Mouse (Mus musculus): ENCODE data around the gene Taf6. TPM values are rescaled to one million over a fixed set of nuclear protein-coding genes. Genes with fewer than 3 reads are reported as not detected.
A peak's percentile ranks its signal among the peaks of the same experiment; 100 is the strongest.

Gene Taf6
- polyA plus RNA-seq, 1 experiment from 2014 or later, result 155 TPM

- 95% methylated on average over 1 of the region's 1 CpGs for WGBS
Observed at GRCm38 (mm10) chr5:138207253-138207652, 20.0 kb upstream of the Taf6 start.

GRCm38 (mm10) chr5:138202086-138202485, 14.8 kb upstream of the Taf6 start:
- no peaks in the 10 kb centered on the region for H3K27me3 ChIP-seq (ENCODE audit: poor library complexity, severe bottlenecking)
- H3K27ac ChIP-seq, result no peak overlapping the region
- H3K36me3 ChIP-seq (replicated peaks), result no peaks in the 10 kb centered on the region
- H3K4me3 ChIP-seq, result no peak overlapping the region
- H3K4me1 ChIP-seq, result no peaks in the 10 kb centered on the region
- H3K9me3 ChIP-seq, result peaks cover 14% of the 10 kb centered on the region; the same call in 1 of the 2 replicates
- no peak for DNase-seq (ENCODE audit: extremely low spot score, low spot score)
- WGBS, result 81% methylated on average over 3 of the region's 3 CpGs

More at GRCm38 (mm10) chr5:138207253-138207652, 20.0 kb upstream of the Taf6 start:
- no peak for DNase-seq (ENCODE audit: extremely low spot score, low spot score)
- Histone ChIP-seq H3K4me1 (no peaks in the 10 kb centered on the region), H3K4me3 (no peak overlapping the region), H3K27ac (no peak overlapping the region), H3K9me3 (peaks cover 20% of the 10 kb centered on the region; the same call in 1 of the 2 replicates), H3K36me3 (replicated peaks) (no peaks in the 10 kb centered on the region), H3K27me3 (ENCODE audit: poor library complexity, severe bottlenecking) (no peaks in the 10 kb centered on the region)

- whole genome bisulfite sequencing, result 28% methylated on average over 1 of the region's 1 CpGs
- H3K9me3 ChIP-seq, result peaks cover 7% of the 10 kb centered on the region; the same call in 1 of the 2 replicates
- H3K36me3 ChIP-seq (replicated peaks), result no peaks in the 10 kb centered on the region
- H3K4me3 ChIP-seq, result no peak overlapping the region
- H3K27me3 ChIP-seq (ENCODE audit: poor library complexity, severe bottlenecking), result no peaks in the 10 kb centered on the region
- no peak overlapping the region for H3K27ac ChIP-seq
- peaks cover 10% of the 10 kb centered on the region for H3K4me1 ChIP-seq
- DNase-seq (ENCODE audit: extremely low spot score, low spot score), result no peak
Observed at GRCm38 (mm10) chr5:138199576-138199975, 12.3 kb upstream of the Taf6 start.

GRCm38 (mm10) chr5:138195463-138195862, 8.2 kb upstream of the Taf6 start:
- 88% methylated on average over 7 of the region's 7 CpGs for WGBS

DNA sequence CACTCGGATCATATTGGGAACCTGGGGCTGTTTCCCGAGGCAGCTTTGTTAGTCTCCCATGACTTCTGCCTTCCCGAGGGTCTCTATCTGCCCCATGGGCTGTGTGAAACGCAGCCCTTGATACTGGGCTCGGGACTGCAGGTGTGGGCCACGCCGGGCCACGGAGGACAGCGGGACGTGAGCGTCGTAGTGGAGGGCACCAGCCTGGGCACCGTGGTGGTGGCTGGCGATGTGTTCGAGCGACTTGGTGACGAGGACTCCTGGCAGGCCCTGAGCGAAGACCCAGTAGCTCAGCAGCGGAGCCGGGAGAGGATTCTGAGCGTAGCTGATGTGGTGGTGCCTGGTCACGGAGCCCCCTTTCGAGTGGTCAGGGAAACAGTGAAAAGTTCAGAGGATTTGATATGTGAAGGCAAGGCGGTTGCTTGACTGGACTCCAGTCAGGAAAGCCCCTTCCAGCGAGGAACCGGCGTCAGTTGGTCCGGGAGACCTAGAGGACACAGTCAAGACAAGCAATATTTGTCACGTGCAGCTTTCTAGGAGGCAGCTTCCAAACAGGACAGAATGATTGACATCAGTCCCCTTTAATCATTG, 7.6 kb upstream of the Taf6 start:
- peaks cover 22% of the 10 kb centered on the region for H3K4me1 ChIP-seq
- DNase-seq (ENCODE audit: extremely low spot score, low spot score), result peak; percentile 63
- peak overlapping the region; percentile 95 for H3K27ac ChIP-seq
- peaks cover 38% of the 10 kb centered on the region for H3K36me3 ChIP-seq (replicated peaks)
- H3K4me3 ChIP-seq, result peak overlapping the region; percentile 82
- H3K9me3 ChIP-seq, result no peaks in the 10 kb centered on the region
- H3K27me3 ChIP-seq (ENCODE audit: poor library complexity, severe bottlenecking), result no peaks in the 10 kb centered on the region
- 4% methylated on average over 29 of the region's 29 CpGs for WGBS

More at GRCm38 (mm10) chr5:138195463-138195862, 8.2 kb upstream of the Taf6 start:
- Histone ChIP-seq H3K9me3 (no peaks in the 10 kb centered on the region), H3K27ac (peak overlapping the region; percentile 95; the same call in 1 of the 2 replicates), H3K4me1 (peaks cover 22% of the 10 kb centered on the region), H3K4me3 (peak overlapping the region; percentile 82; the same call in 1 of the 2 replicates), H3K36me3 (replicated peaks) (peaks cover 32% of the 10 kb centered on the region), H3K27me3 (ENCODE audit: poor library complexity, severe bottlenecking) (no peaks in the 10 kb centered on the region)
- DNase-seq (ENCODE audit: extremely low spot score, low spot score), result no peak

DNA sequence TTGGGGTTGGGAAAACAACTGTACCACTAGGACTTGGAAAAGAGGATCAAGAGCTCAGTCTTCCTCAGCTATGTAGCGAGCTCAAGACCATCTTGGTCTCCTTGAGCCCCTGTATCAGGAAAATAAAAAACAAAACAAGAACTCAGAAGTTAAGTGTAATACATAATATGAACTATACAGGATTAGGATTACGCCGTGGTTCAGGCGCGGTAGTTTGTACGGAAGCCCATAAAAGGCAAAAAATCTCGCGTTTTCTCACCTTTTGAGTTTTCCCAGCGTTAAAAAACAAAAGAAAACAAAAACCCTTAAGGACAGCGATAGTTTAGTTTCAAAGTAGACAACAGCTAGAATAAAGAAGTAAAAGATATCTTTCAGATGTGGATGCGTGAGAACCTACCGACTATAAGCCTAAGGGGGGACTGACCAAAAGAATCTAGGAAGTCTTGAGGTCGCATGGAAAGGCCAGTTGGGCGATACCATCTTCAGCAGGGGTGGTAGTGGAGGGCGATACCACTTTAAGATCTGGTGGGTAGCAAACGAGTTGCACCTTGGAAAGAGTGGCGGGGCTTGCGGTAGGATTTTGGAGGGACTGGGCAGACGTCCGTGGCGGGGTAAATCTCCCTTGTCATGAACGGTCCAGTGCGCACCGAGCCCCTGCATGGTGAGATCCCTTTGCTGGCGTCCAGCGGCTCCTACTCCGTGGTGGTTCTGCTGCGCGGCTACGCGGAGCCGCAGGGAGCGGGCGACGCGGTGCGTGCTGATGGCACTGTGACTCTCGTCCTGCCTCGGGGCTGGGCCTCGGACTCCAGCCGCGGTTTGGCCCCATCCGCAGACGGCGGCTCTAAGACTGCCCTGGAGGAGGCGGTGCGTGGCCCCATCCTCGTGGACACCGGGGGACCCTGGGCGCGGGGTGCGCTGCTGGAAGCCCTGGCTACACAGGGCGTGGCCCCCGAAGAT, 6.8 kb upstream of the Taf6 start, which contains the start of gene Mblac1:
Gene Mblac1 (plus strand): TSS at position 544 of the 957 bp plus-strand sequence.
- Histone ChIP-seq H3K27ac (peak within 1 kb of the TSS; percentile 95), H3K9me3 (no peaks in the 10 kb centered on the region), H3K4me3 (peak within 1 kb of the TSS; percentile 82), H3K27me3 (ENCODE audit: poor library complexity, severe bottlenecking) (no peaks in the 10 kb centered on the region), H3K36me3 (replicated peaks) (peaks cover 46% of the 10 kb centered on the region), H3K4me1 (peaks cover 22% of the 10 kb centered on the region)
- peak; percentile 84 for DNase-seq (ENCODE audit: extremely low spot score, low spot score)
- WGBS, result 8% methylated on average over 54 of the region's 54 CpGs

- WGBS, result 1% methylated on average over 10 of the region's 10 CpGs
- Histone ChIP-seq H3K4me3 (peak overlapping the region; percentile 78), H3K4me1 (peaks cover 16% of the 10 kb centered on the region), H3K9me3 (no peaks in the 10 kb centered on the region), H3K27ac (peak overlapping the region; percentile 93), H3K27me3 (ENCODE audit: poor library complexity, severe bottlenecking) (no peaks in the 10 kb centered on the region), H3K36me3 (replicated peaks) (peaks cover 61% of the 10 kb centered on the region)
- peak; percentile 65 for DNase-seq (ENCODE audit: extremely low spot score, low spot score)
Observed at GRCm38 (mm10) chr5:138187661-138188306, 533 bp upstream of the Taf6 start.

DNA sequence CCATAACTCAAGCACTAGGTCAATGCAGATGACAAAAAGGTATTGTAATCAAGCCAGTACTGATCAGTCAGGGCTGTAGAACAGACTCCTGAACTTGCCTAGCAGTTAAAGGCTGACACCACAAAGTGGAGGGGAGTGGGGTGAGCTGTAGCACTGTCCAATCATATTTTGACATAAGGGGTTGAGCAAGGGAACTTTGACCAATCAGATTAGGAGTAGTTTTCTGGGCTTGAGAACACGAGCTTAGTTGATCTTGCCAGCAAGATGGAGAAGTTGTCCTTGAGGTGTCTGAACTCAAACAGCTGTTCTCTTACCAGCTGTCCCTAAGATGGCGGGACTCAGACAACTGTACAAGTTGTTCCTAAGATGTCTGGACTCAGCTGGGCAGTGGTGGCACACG, 14.0 kb downstream of the Taf6 start:
- Histone ChIP-seq H3K27ac (no peak overlapping the region), H3K4me1 (peaks cover 36% of the 10 kb centered on the region), H3K9me3 (no peaks in the 10 kb centered on the region), H3K36me3 (replicated peaks) (peaks cover 74% of the 10 kb centered on the region), H3K27me3 (ENCODE audit: poor library complexity, severe bottlenecking) (no peaks in the 10 kb centered on the region), H3K4me3 (peak overlapping the region; percentile 85; the same call in 1 of the 2 replicates)
- no peak for DNase-seq (ENCODE audit: extremely low spot score, low spot score)
- 88% methylated on average over 3 of the region's 3 CpGs for WGBS

GRCm38 (mm10) chr5:138171695-138172491, 15.4 kb downstream of the Taf6 start, which contains the start of the genes Ap4m1 and Mcm7:
Gene Ap4m1 (plus strand): TSS chr5:138172002.
Gene Mcm7 (minus strand): TSS chr5:138172422.
- no peaks in the 10 kb centered on the region for H3K9me3 ChIP-seq
- H3K4me3 ChIP-seq, result peak within 1 kb of the TSS; percentile 85
- peak within 1 kb of the TSS; percentile 98 for H3K27ac ChIP-seq
- H3K36me3 ChIP-seq (replicated peaks), result peaks cover 74% of the 10 kb centered on the region
- peak; percentile 93 for DNase-seq (ENCODE audit: extremely low spot score, low spot score)
- under 1% methylated on average over 54 of the region's 54 CpGs for WGBS
- peaks cover 36% of the 10 kb centered on the region for H3K4me1 ChIP-seq
- H3K27me3 ChIP-seq (ENCODE audit: poor library complexity, severe bottlenecking), result no peaks in the 10 kb centered on the region

GRCm38 (mm10) chr5:138170936-138171561, 16.2 kb downstream of the Taf6 start:
- WGBS, result under 1% methylated on average over 47 of the region's 47 CpGs
- H3K4me3 ChIP-seq, result peak overlapping the region; percentile 85
- H3K27ac ChIP-seq, result peak overlapping the region; percentile 98
- H3K27me3 ChIP-seq (ENCODE audit: poor library complexity, severe bottlenecking), result no peaks in the 10 kb centered on the region
- no peaks in the 10 kb centered on the region for H3K9me3 ChIP-seq
- peak; percentile 97 for DNase-seq (ENCODE audit: extremely low spot score, low spot score)
- peaks cover 42% of the 10 kb centered on the region for H3K4me1 ChIP-seq
- peaks cover 75% of the 10 kb centered on the region for H3K36me3 ChIP-seq (replicated peaks)

DNA sequence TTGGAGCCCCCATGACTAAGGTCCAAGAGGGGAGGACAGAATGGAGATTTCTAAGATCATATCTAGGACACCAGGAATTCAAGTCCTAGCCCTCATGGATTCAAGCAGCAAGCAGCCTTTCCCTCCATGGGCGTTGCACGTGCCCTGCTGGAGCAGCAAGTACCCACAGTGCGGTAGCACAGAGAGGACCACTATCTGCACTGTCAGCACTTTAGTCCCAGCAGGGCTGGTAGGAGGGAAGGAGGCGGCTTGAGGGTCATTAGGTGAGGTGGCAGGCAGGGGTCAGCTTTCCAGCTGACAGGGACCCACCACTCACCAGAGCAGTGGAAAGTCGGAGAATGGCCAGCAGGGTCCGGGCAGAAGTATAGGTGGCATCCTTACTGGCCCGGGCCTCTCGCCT, 21.7 kb downstream of the Taf6 start:
- no peaks in the 10 kb centered on the region for H3K27me3 ChIP-seq (ENCODE audit: poor library complexity, severe bottlenecking)
- no peak for DNase-seq (ENCODE audit: extremely low spot score, low spot score)
- H3K36me3 ChIP-seq (replicated peaks), result peaks cover 84% of the 10 kb centered on the region
- H3K27ac ChIP-seq, result no peak overlapping the region
- 87% methylated on average over 8 of the region's 8 CpGs for WGBS
- H3K4me1 ChIP-seq, result peaks cover 38% of the 10 kb centered on the region
- peak overlapping the region; percentile 12; the same call in 1 of the 2 replicates for H3K4me3 ChIP-seq
- no peaks in the 10 kb centered on the region for H3K9me3 ChIP-seq
